Mouse (Mus musculus) heart, adult 2 months (tissue): ENCODE measurements at regions not wholly inside any gene's neighbourhood (a gene's known extent, or its start where the extent isn't known, plus 50 kb on each side); places are given as distances from the start of the nearest gene placed in this dataset.
"Not testable (repeated sequence)": the region's sequence is repeated elsewhere in the genome, so short reads cannot be mapped to it uniquely, and the experiment has no call there.

Source experiments
- DNase-seq, 2 experiments: peaks; one replicate each; pipeline ENCODE4 v3.0.0; 2021
- H3K27ac ChIP-seq: fragments of 200-600 bp; 2 replicates; pipeline ENCODE4 v1.8.1; 2022
- H3K27me3 ChIP-seq: fragments of 200-500 bp; 2 replicates; pipeline ENCODE4 v1.6.1; 2012; ENCODE audit warnings: mild to moderate bottlenecking, low read length, inconsistent platforms, mixed read lengths; ENCODE audit not compliant: control insufficient read depth, insufficient read depth
- H3K36me3 ChIP-seq: fragments of 200-500 bp; 2 replicates; pipeline ENCODE4 v1.6.1; 2012; ENCODE audit warnings: low read length, inconsistent platforms; ENCODE audit not compliant: control insufficient read depth, insufficient read depth
- H3K4me1 ChIP-seq: fragments of 200-500 bp; 2 replicates; pipeline ENCODE4 v1.6.1; 2011; ENCODE audit warnings: low read length; ENCODE audit not compliant: control insufficient read depth, insufficient read depth
- H3K4me3 ChIP-seq: fragments of 200-600 bp; 2 replicates; pipeline ENCODE4 v1.8.1; 2022
- H3K79me2 ChIP-seq: fragments of 200-500 bp; replicated peaks from 2 replicates; pipeline ENCODE4 v1.6.1; 2012; ENCODE audit warnings: mild to moderate bottlenecking, inconsistent platforms, low read length, moderate library complexity, mixed read lengths; ENCODE audit not compliant: control insufficient read depth, insufficient read depth
- H3K9ac ChIP-seq: fragments of 200-500 bp; 2 replicates; pipeline ENCODE4 v1.6.1; 2012; ENCODE audit warnings: low read depth, mild to moderate bottlenecking, control low read depth, inconsistent platforms, low read length, mixed read lengths
- CTCF ChIP-seq: fragments of 200-600 bp; IDR thresholded peaks from 2 replicates; pipeline ENCODE4 v1.8.1; 2022; ENCODE audit warnings: antibody characterized with exemption, mild to moderate bottlenecking, moderate library complexity
- EP300 ChIP-seq: fragments of 200-500 bp; IDR thresholded peaks from 2 replicates; pipeline ENCODE4 v1.6.1; 2011; ENCODE audit warnings: low read depth, low read length, control low read depth; ENCODE audit not compliant: insufficient read depth
- POLR2A ChIP-seq: fragments of 200-500 bp; IDR thresholded peaks from 2 replicates; pipeline ENCODE4 v1.6.1; 2011; ENCODE audit warnings: mild to moderate bottlenecking, low read depth, low read length, control low read depth; ENCODE audit not compliant: insufficient read depth
- WGBS: fragments of 180-500 bp; shearing (Covaris S2); methylation state at CpG from one replicate; pipeline ENCODE4 v1.1.7; 2018; 5-methylcytosine and 5-hydroxymethylcytosine counted together
- intact Hi-C: fragments of 180-260 bp; cut with DNase I; formaldehyde crosslinking; loops from one replicate; pipeline ENCODE4 v1.15.1; 2025

DNA sequence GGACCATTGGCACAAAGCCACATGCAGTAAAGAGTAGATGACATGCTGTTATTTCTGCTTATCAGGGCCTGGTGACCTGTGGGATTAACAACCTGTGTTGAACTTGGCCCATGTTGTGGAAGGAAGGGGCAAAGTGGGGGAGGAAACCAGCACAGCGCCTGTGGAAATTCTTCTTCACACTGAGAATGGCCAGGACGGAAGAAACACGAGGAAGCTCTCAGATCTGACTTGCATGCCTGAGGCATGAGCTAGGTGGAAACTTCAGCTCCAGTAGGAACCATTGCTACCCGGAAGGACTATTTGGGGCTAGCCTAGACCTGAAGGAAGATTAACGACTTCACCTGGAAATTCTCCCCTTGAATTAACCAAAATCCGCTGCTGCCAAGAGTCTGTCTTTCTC lies 88.5 kb upstream of the Akt3 start:
- no peak for DNase-seq
- Histone ChIP-seq H3K36me3 (no peaks in the 10 kb centered on the region), H3K9ac (no peak overlapping the region), H3K27ac (no peak overlapping the region), H3K4me3 (no peak overlapping the region), H3K27me3 (no peaks in the 10 kb centered on the region), H3K4me1 (no peaks in the 10 kb centered on the region; the same call in 1 of the 2 replicates), H3K79me2 (no peaks in the 10 kb centered on the region)
- 27% methylated on average over 6 of the region's 6 CpGs for WGBS
- intact Hi-C loops, result no loop called here
- TF ChIP-seq EP300 (no peak), CTCF (no peak), POLR2A (no peak)

- TF ChIP-seq EP300, result no peak
- Histone ChIP-seq H3K27ac (no peak overlapping the region), H3K4me1 (no peaks in the 10 kb centered on the region; the same call in 1 of the 2 replicates), H3K9ac (no peak overlapping the region), H3K4me3 (no peak overlapping the region), H3K79me2 (no peaks in the 10 kb centered on the region), H3K36me3 (no peaks in the 10 kb centered on the region), H3K27me3 (no peaks in the 10 kb centered on the region)
- no peak for DNase-seq
- intact Hi-C loops, result no loop called here
- WGBS, result 77% methylated on average over 6 of the region's 6 CpGs
Measured at GRCm38 (mm10) chr1:177345540-177345939, 87.5 kb upstream of the Akt3 start.

DNA sequence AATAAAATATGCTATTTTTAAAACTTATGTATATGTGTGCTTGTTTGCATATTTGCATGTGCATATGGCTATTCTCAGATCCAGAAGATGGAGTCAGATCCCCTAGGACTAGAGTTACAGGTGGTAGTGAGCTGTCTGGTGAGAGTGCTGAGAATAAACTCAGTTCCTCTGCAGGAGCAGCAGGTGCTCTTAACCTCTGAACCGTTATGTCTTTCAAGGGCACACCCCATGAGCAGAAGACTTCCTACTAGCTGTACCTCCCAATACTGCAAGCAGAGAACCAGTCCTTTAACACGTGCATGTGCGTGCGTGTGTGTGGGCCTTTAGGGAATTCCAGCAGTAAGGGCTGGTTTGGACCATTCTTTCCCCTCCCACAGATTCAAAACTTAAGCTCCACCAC lies 85.9 kb upstream of the Akt3 start:
- H3K4me3 ChIP-seq, result no peak overlapping the region
- no peak for DNase-seq
- WGBS, result 71% methylated on average over 4 of the region's 4 CpGs
- no peaks in the 10 kb centered on the region; the same call in 1 of the 2 replicates for H3K4me1 ChIP-seq
- no peaks in the 10 kb centered on the region for H3K27me3 ChIP-seq
- no peak for TF ChIP-seq POLR2A
- TF ChIP-seq CTCF, result no peak
- H3K27ac ChIP-seq, result no peak overlapping the region
- intact Hi-C loops, result no loop called here
- H3K36me3 ChIP-seq, result no peaks in the 10 kb centered on the region
- no peaks in the 10 kb centered on the region for H3K79me2 ChIP-seq
- no peak overlapping the region for H3K9ac ChIP-seq

GRCm38 (mm10) chr1:177343121-177343520 lies 85.1 kb upstream of the Akt3 start:
- no peaks in the 10 kb centered on the region for H3K36me3 ChIP-seq
- TF ChIP-seq POLR2A (no peak), CTCF (no peak), EP300 (no peak)
- no peak for DNase-seq
- H3K79me2 ChIP-seq, result no peaks in the 10 kb centered on the region
- WGBS, result 18% methylated on average over 6 of the region's 6 CpGs
- no peak overlapping the region for H3K9ac ChIP-seq
- H3K4me3 ChIP-seq, result no peak overlapping the region
- H3K27ac ChIP-seq, result no peak overlapping the region
- no peaks in the 10 kb centered on the region for H3K27me3 ChIP-seq
- intact Hi-C loops, result no loop called here
- no peaks in the 10 kb centered on the region; the same call in 1 of the 2 replicates for H3K4me1 ChIP-seq

DNA sequence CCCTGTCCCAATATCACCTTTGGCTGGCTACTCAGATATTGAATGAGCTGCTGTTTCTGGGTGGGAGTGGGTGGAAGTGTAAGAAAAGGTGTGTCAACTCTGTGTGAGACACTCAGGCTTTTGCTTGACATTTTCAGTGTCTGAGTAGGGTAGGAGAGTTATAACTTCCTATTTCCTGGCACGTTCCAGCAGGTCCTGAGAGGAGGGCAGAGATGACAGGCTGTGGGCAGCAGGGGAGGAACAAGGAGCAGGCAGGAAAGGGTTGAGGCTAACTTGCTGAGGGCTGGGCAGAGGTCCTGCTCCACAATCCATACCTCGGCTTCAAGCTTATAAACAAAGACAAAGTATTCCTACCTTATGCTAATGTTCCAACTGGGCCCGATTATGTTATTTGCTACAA lies 82.2 kb upstream of the Akt3 start:
- TF ChIP-seq POLR2A (no peak), EP300 (no peak), CTCF (no peak)
- H3K9ac ChIP-seq, result no peak overlapping the region
- H3K27ac ChIP-seq, result no peak overlapping the region
- H3K4me1 ChIP-seq, result no peaks in the 10 kb centered on the region; the same call in 1 of the 2 replicates
- WGBS, result 73% methylated on average over 3 of the region's 3 CpGs
- DNase-seq, result no peak
- H3K27me3 ChIP-seq, result no peaks in the 10 kb centered on the region
- no peaks in the 10 kb centered on the region for H3K79me2 ChIP-seq
- intact Hi-C loops, result no loop called here
- H3K4me3 ChIP-seq, result no peak overlapping the region
- no peaks in the 10 kb centered on the region for H3K36me3 ChIP-seq

- Histone ChIP-seq H3K27ac (peak overlapping the region; percentile 48), H3K4me3 (peak overlapping the region; percentile 60), H3K9ac (peak overlapping the region; percentile 67)
- H3K79me2 ChIP-seq, H3K36me3 ChIP-seq, H3K4me1 ChIP-seq, H3K27me3 ChIP-seq, DNase-seq, intact Hi-C loops: not testable (repeated sequence)
- WGBS, result 63% methylated on average over 13 of the region's 13 CpGs
Measured at GRCm38 (mm10) chr1:177339207-177339787, 81.3 kb upstream of the Akt3 start.
